Mouse (Mus musculus): ENCODE results near the gene St8sia4. TPM values are rescaled to one million over a fixed set of nuclear protein-coding genes. Genes with fewer than 3 reads are reported as not detected.

The St8sia4 gene
- polyA plus RNA-seq (2014; fragmentation: Illumina TruSeq; extraction: RNeasy Lipid Tissue Mini Kit (QIAGEN cat#74804); ENCODE audit: low read depth, low replicate concordance): 0.48 TPM

GRCm38 (mm10) chr1:95667435-95668252 is at the start of gene St8sia4:
Gene St8sia4, minus strand, starts transcription at chr1:95667571.

Measured in testis, adult 10 weeks (tissue).